Mouse (Mus musculus): ENCODE measurements around the gene Hps4.

GRCm38 (mm10) chr5:112337004-112337403 is 5.9 kb upstream of the Hps4 start:
- TF ChIP-seq CTCF (IDR thresholded peaks at IDR 0.05; ENCODE audit: low read depth, low read length) (no peak), POLR2A (IDR thresholded peaks at IDR 0.05; ENCODE audit: borderline replicate concordance, low read depth, low read length) (no peak)

Data from bone marrow macrophage, adult 2 months (primary cell).